Mouse (Mus musculus): ENCODE data around the gene Siglecf. TPM values are rescaled to one million over a fixed set of nuclear protein-coding genes. Genes with fewer than 3 reads are reported as not detected.

Gene Siglecf
- total RNA-seq, 1 experiment from 2014 or later, result 27.1 TPM

DNA sequence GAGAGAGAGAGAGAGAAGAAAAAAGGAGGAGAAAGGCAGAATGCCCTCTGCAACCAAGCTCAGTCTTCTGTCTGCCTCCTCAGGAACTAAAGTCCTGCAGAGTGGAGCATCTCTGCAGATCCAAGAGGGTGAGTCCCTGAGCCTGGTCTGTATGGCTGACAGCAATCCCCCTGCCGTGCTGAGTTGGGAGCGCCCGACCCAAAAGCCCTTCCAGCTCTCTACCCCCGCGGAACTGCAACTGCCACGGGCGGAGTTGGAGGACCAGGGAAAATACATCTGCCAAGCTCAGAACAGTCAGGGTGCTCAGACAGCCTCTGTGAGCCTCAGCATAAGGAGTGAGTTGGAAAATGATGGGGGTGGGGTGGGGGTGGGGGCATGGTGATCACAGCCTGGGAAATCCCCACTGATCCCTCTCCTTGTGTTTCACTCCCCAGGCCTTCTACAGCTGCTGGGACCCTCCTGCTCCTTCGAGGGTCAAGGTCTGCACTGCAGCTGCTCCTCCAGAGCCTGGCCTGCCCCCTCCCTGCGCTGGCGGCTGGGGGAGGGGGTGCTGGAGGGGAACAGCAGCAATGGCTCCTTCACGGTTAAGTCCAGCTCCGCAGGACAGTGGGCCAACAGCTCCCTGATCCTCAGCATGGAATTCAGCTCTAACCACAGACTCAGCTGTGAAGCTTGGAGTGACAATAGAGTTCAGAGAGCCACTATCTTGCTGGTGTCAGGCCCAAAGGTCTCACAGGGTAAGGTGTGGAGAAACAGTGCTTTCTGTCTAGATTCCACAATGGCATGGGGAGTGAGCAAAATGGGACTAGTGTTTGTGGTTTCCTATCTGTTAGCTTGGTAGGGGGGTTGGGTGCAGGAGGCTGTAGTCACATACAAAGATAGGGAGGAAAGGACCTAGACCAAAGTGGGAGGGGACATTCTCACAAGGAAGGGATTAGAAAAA, 4.0 kb downstream of the Siglecf start:
- ATAC-seq (ENCODE audit: extremely low read depth, insufficient number of reproducible peaks, low FRiP score, poor library complexity, severe bottlenecking), result no peak

DNA sequence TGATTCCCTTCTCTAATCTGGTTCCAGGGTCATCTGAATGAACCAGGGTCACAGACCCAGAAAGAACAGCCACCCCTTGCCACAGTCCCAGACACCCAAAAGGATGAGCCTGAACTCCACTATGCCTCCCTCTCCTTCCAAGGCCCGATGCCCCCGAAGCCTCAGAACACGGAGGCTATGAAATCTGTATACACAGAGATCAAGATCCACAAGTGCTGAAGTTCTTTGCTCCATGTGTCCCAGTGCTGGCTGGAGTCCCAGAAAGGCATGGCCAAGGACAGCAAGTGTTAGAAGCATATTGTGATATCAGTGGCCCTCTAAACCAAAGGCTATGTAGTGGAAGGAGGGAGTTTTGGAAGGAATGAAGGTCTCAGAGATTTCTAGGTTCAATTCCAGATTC, 7.4 kb downstream of the Siglecf start:
- no peak for ATAC-seq (ENCODE audit: extremely low read depth, insufficient number of reproducible peaks, low FRiP score, poor library complexity, severe bottlenecking)

DNA sequence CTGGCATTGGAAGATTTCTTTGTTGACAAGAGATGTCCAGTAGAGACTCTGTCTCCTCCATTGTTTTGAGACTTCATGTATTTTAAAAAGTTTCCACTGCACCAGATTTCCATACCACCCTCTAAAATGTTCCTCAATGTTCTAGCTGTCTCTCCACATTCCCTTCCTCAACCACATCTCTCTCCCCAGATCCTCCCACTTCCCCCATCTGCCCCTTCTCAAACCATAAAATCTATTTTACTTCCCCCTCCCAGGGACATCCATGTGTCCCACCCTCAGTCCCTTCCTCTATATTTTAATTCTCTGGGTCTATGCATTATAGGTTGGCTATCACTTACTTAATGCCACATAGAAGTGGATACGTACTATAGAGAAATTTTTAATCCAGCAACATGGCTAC, 10.3 kb downstream of the Siglecf start:
- no peak for ATAC-seq (ENCODE audit: extremely low read depth, insufficient number of reproducible peaks, low FRiP score, poor library complexity, severe bottlenecking)

DNA sequence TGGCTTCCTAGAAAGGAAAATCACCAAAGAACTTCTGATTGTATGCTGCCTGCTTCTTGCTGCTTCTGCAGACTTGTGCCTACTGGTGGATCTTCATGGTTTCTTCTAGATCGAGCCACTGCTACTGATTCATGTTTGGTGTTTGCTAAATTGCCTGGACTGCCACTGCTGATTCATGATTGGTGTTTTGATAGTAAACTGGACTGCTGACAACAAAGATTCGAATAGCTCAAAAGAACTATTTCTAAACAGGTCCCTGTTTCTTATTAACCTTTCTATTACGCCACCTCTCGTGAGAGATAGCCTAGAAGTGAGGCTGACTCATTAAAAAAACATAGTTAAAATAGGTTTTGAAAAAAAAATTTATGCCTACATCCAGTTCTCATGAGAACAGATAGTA, 10.9 kb downstream of the Siglecf start:
- ATAC-seq (ENCODE audit: extremely low read depth, insufficient number of reproducible peaks, low FRiP score, poor library complexity, severe bottlenecking), result no peak

DNA sequence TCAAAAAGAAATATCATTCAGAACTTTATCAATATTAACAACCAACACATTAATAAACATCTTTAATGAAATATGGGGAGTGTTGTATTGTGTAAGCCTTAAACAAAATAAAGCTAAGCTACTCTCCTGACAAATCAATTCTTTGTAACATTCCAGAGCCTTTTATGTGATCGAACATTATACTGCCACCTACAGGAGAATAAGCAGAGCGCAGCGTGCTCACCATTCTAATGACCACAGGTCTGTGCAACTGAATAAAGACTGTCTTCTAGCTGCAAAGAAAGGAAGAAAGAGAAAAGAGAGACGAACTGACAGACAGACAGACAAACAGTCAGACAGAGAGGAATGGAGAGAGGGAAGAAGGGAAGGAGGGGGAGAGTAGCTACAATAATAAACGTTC, 27.1 kb downstream of the Siglecf start:
- peak; percentile 91 for ATAC-seq (ENCODE audit: extremely low read depth, insufficient number of reproducible peaks, low FRiP score, poor library complexity, severe bottlenecking)

DNA sequence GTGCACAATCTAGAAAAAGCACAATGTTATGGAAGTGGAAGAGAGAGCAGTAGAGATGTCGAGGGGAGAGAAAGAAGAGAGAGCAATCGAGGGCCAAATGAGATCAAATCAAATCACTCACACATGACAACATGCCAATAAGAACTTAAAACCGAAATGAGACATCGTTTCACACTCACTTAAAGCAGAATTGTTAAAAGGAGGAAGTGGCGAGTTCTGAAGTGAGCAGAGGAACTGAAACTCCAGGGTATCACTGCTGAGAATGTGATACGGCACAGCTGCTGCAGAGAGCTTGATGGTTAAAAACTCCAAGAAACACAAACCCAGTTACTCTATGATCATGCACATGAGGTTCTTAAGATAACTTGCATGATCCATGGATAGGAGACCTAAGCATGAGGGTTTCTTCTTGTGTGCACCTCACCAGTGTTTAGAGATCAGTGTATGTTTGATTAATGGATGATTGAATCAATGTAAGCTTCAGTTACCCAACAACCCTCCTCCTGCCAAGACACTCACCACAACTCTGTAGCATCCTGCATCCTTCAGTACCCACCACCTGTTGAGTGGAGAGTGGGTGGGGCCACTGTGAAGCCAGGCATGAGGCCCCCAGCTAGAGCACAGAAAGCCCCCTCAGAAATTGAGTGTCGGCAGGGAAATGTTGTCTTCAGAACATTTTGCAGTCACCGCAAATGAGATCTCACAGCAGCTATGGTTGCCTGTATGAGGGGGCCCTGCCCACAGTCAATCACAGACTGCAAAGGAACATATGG, 41.4 kb downstream of the Siglecf start:
- peak; percentile 89 for ATAC-seq (ENCODE audit: extremely low read depth, insufficient number of reproducible peaks, low FRiP score, poor library complexity, severe bottlenecking)

DNA sequence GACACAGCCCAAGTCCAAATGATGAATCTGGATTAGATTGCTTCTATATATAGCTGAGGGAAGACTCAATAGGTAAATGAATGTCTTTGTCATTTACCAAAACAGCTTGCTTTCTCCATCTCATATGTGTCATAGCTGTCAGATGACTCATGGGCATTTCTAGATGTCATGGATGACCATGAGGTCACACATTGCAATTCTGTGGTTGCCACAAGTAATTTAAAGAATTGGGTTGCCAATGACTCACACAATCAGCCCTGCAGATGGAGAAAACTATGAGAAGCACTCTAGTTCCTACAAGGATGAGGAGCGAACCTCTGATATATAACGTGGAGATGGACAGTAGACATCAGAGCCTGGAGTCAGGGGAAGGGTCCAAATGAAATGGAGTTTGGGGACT, 48.4 kb downstream of the Siglecf start:
- ATAC-seq (ENCODE audit: extremely low read depth, insufficient number of reproducible peaks, low FRiP score, poor library complexity, severe bottlenecking), result no peak

DNA sequence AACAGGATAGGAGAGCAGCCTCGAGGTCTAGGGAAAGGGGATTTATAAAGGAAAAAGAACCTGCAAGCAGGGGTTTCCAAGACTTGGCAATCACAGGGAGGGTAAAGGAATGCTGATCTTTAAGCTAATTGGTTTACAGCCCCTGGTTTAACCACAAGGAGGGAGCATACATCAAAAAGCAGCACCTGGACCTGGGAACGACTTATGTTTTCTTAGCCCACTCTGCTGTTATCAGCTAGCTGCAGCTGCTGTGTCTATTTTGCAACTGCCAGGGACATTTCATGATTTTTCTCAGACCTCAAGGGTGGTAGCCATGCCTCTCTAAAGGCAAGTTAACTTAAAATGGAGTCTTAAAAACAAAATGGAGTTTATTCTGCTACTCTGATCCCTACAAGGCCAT, 51.6 kb downstream of the Siglecf start:
- no peak for ATAC-seq (ENCODE audit: extremely low read depth, insufficient number of reproducible peaks, low FRiP score, poor library complexity, severe bottlenecking)

DNA sequence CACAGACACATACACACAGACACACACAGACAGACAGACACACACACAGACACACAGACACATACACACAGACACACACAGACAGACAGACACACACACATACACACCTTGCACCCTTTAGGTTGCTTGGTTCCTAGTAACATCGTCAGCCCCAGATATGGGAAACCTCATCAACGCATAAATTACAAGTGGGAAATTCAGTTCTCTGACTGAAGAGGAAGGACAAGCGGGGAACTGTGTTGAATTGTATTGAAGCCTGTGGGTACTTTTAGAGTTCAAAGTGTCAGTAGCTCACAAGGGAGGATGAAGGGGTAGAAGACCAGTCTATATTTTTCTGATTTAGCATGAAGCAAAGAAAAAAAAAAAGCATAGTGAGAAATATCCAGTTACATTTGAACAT, 56.4 kb downstream of the Siglecf start:
- peak; percentile 25; the same call in 1 of the 2 replicates for ATAC-seq (ENCODE audit: extremely low read depth, insufficient number of reproducible peaks, low FRiP score, poor library complexity, severe bottlenecking)

DNA sequence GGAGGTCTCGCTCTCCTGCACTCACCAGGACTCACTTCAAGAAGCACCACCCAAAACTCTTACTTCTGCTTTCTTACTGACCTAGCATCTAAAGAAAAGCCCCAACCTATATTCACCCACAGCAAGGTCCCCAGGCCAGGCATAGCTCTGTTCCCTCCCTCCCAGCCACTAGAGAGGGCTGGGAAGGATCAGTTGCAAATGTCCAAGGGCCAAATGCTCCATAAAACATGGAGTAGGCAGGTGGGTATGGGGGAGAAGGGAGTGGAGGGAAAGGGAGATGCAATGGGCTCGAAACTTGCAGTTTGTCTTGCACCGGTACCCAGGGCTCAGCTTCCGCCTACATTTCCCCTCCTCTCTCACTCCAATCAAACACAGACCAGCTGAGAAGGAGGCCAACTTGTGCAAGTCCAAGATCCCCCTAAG, 57.0 kb downstream of the Siglecf start, which contains the start of gene Siglecg:
Gene Siglecg, plus strand, starts transcription at position 74 of the 423 bp plus-strand sequence.
- ATAC-seq (ENCODE audit: extremely low read depth, insufficient number of reproducible peaks, low FRiP score, poor library complexity, severe bottlenecking), result peak; percentile 82

DNA sequence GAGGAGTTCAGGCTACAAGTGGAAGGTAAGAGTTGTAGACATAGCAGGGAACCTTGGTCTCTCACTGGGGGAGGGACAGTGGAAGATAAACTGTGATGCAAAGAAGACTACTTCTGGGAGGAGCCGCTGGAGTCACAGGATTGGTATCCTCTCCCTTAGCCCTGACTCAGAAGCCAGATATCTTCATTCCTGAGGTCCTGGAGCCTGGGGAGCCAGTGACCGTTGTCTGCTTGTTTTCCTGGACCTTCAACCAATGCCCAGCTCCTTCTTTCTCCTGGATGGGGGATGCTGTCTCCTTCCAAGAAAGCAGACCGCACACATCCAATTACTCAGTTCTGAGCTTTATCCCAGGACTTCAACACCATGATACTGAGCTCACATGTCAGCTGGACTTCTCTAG, 57.9 kb downstream of the Siglecf start:
- no peak for ATAC-seq (ENCODE audit: extremely low read depth, insufficient number of reproducible peaks, low FRiP score, poor library complexity, severe bottlenecking)

Other genes with a start within 250 kb of the Siglecf start
- not detected in 2 replicates for gene Zfp936, start 237.1 kb upstream of the Siglecf start, total RNA-seq (2017)
- gene Zfp715, start 38.0 kb upstream of the Siglecf start, total RNA-seq (2017), result 46.8 TPM in 2 replicates
- gene Siglecg, start 56.9 kb downstream of the Siglecf start, total RNA-seq (2017), result 222 and 223 TPM in 2 replicates
- gene Lim2, start 76.3 kb downstream of the Siglecf start, total RNA-seq (2017), result not detected in 2 replicates
- 10.7 and 13.1 TPM in 2 replicates for gene Nkg7, start 85.7 kb downstream of the Siglecf start, total RNA-seq (2017)
- not detected in 2 replicates for gene Cldnd2, start 89.4 kb downstream of the Siglecf start, total RNA-seq (2017)
- gene Etfb, start 92.7 kb downstream of the Siglecf start, total RNA-seq (2017), result 36.3 and 42.4 TPM in 2 replicates
- gene Gm45233, start 92.8 kb downstream of the Siglecf start, total RNA-seq (2017), result not detected in 2 replicates
- gene Vsig10l, start 111.8 kb downstream of the Siglecf start, total RNA-seq (2017), result 11.4 and 17.1 TPM in 2 replicates
- not detected in 2 replicates for gene Iglon5, start 138.7 kb downstream of the Siglecf start, total RNA-seq (2017)
- 1.9 and 2.1 TPM in 2 replicates for gene 4931406B18Rik, start 154.6 kb downstream of the Siglecf start, total RNA-seq (2017)
- 246 and 256 TPM in 2 replicates for gene Cd33, start 193.1 kb downstream of the Siglecf start, total RNA-seq (2017)
- 3.3 and 3.7 TPM in 2 replicates for gene Zfp658, start 210.9 kb downstream of the Siglecf start, total RNA-seq (2017)
- gene Zfp719, start 228.3 kb downstream of the Siglecf start, total RNA-seq (2017), result 9.1 and 9.7 TPM in 2 replicates

Data from neutrophil, adult 5-6 weeks (primary cell).